9 mouse cellular contexts compared by ENCODE assay signal in genomic region chr19:8984255-8984868, GRCm38 (mm10). TPM values are rescaled to one million over a fixed set of nuclear protein-coding genes. Genes with fewer than 3 reads are reported as not detected.
DNase-seq lines count a peak whose midpoint lies in the region; ATAC-seq lines count a peak whose summit lies in the region.
"Had no signal": no experiment of that assay in that cellular context is flagged by ENCODE, and none has a peak within 500 bp of the region (broad histone marks: within the 10 kb centered on the region; RNA-seq: fewer than 3 reads in every experiment).

No protein-coding gene starts in this region.

- no peak overlapping the region for H3K9ac ChIP-seq in neural tube, embryonic 11.5 days (ENCODE audit: low read length)
- H3K9ac ChIP-seq in hindbrain, embryonic 13.5 days, result peak overlapping the region; percentile 21; the same call in 1 of the 2 replicates
- peak overlapping the region; percentile 21; the same call in 1 of the 2 replicates for H3K9ac ChIP-seq in lung, embryonic 16.5 days (ENCODE audit: low read length)

- H3K4me2 ChIP-seq in neural tube, embryonic 11.5 days (ENCODE audit: low read depth), result 0 out of 2 replicates have a peak overlapping the region, but pooled peaks have one; percentile 1
- H3K4me2 ChIP-seq in hindbrain, embryonic 13.5 days, result peak overlapping the region; percentile 37
- no peak overlapping the region; the same call in 1 of the 2 replicates for H3K4me2 ChIP-seq in lung, embryonic 16.5 days (ENCODE audit: low read depth, low read length)

- no peak overlapping the region for H3K27ac ChIP-seq in neural tube, embryonic 11.5 days (ENCODE audit: low read depth, low read length)
- peak overlapping the region; percentile 70 for H3K27ac ChIP-seq in hindbrain, embryonic 13.5 days
- peak overlapping the region; percentile 45; the same call in 1 of the 2 replicates for H3K27ac ChIP-seq in lung, embryonic 16.5 days (ENCODE audit: low read length)

- DNase-seq in neural tube, embryonic 11.5 days (ENCODE audit: low spot score), result peak; percentile 72
- no peak for DNase-seq in neural tube, embryonic 10.5 days (ENCODE audit: extremely low spot score, low spot score)
- DNase-seq in adrenal gland, postnatal 36 days, result peak; percentile 63 to 76
- DNase-seq in forelimb bud, embryonic 11.5 days (ENCODE audit: low read depth, low spot score), result peak; percentile 76
- DNase-seq in retina, embryonic 14.5 days (ENCODE audit: low spot score), result peak; percentile 81
- DNase-seq in c-Kit-positive CD71-positive TER-119-positive erythroid progenitor cells, embryonic 14.5 days (ENCODE audit: low spot score), result no peak

- no peak overlapping the region for H3K4me3 ChIP-seq in neural tube, embryonic 11.5 days (ENCODE audit: low read depth, low read length)
- H3K4me3 ChIP-seq in hindbrain, embryonic 13.5 days, result no peak overlapping the region
- H3K4me3 ChIP-seq in lung, embryonic 16.5 days (ENCODE audit: low read length), result no peak overlapping the region
- H3K4me3 ChIP-seq: erythroblast, embryonic 14.5 days had no signal

- 13% methylated on average over 7 of the region's 7 CpGs for WGBS in neural tube, embryonic 11.5 days
- 5% methylated on average over 7 of the region's 7 CpGs for WGBS in hindbrain, embryonic 13.5 days
- WGBS in lung, embryonic 16.5 days, result 12% methylated on average over 7 of the region's 7 CpGs

- H3K27me3 ChIP-seq in neural tube, embryonic 11.5 days (ENCODE audit: control insufficient read depth, insufficient read depth, low read length), result peaks cover 17% of the 10 kb centered on the region
- peaks cover 23% of the 10 kb centered on the region for H3K27me3 ChIP-seq in hindbrain, embryonic 13.5 days
- H3K27me3 ChIP-seq in lung, embryonic 16.5 days (ENCODE audit: control insufficient read depth, insufficient read depth, low read depth, low read length), result no peaks in the 10 kb centered on the region

- no peaks in the 10 kb centered on the region for H3K36me3 ChIP-seq in neural tube, embryonic 11.5 days (ENCODE audit: control insufficient read depth, insufficient read depth, low read length)
- H3K36me3 ChIP-seq in hindbrain, embryonic 13.5 days, result peaks cover 25% of the 10 kb centered on the region
- peaks cover 4% of the 10 kb centered on the region for H3K36me3 ChIP-seq in lung, embryonic 16.5 days (ENCODE audit: control insufficient read depth, insufficient read depth, low read length)

- peak; percentile 42 for ATAC-seq in neural tube, embryonic 11.5 days (ENCODE audit: insufficient read depth, low FRiP score, low TSS enrichment)
- peak; percentile 74 for ATAC-seq in hindbrain, embryonic 13.5 days (ENCODE audit: low FRiP score)
- no peak for ATAC-seq in lung, embryonic 16.5 days (ENCODE audit: low read depth)

- peaks cover 16% of the 10 kb centered on the region for H3K4me1 ChIP-seq in neural tube, embryonic 11.5 days (ENCODE audit: control insufficient read depth, insufficient read depth, low read length)
- peaks cover 71% of the 10 kb centered on the region for H3K4me1 ChIP-seq in hindbrain, embryonic 13.5 days (replicated peaks)
- peaks cover 55% of the 10 kb centered on the region for H3K4me1 ChIP-seq in lung, embryonic 16.5 days (replicated peaks; ENCODE audit: control insufficient read depth, insufficient read depth, low read length)

- no peaks in the 10 kb centered on the region for H3K9me3 ChIP-seq in neural tube, embryonic 11.5 days (ENCODE audit: control insufficient read depth, low read length)
- no peaks in the 10 kb centered on the region for H3K9me3 ChIP-seq in hindbrain, embryonic 13.5 days
- H3K9me3 ChIP-seq in lung, embryonic 16.5 days (ENCODE audit: control insufficient read depth, low read length), result no peaks in the 10 kb centered on the region

RNA-seq across cellular contexts. Expression of gene Ahnak, which starts 4.7 kb away (rescaled TPM):
- polyA plus RNA-seq in neural tube, embryonic 11.5 days (2014; fragmentation: Nextera tagmentation; extraction: Ambion mirVana), result 4.4 and 4.5 TPM in 2 replicates
- total RNA-seq in adrenal gland, postnatal 36 days (2021), result 100 to 1,000 TPM; 114 to 197 TPM
- polyA plus RNA-seq in hindbrain, embryonic 13.5 days (2015; fragmentation: Nextera tagmentation; extraction: Ambion mirVana), result 5.7 and 6.4 TPM in 2 replicates
- 30.5 and 31.0 TPM in 2 replicates for polyA plus RNA-seq in lung, embryonic 16.5 days (2015; fragmentation: Nextera tagmentation; extraction: Ambion mirVana)

RNA-seq across cellular contexts. Expression of gene Eef1g, which starts 17.5 kb away (rescaled TPM):
- 468 and 469 TPM in 2 replicates for polyA plus RNA-seq in neural tube, embryonic 11.5 days (2014; fragmentation: Nextera tagmentation; extraction: Ambion mirVana)
- total RNA-seq in adrenal gland, postnatal 36 days (2021), result 100 to 1,000 TPM; 331 to 363 TPM
- polyA plus RNA-seq in hindbrain, embryonic 13.5 days (2015; fragmentation: Nextera tagmentation; extraction: Ambion mirVana), result 344 and 348 TPM in 2 replicates
- 366 TPM in 2 replicates for polyA plus RNA-seq in lung, embryonic 16.5 days (2015; fragmentation: Nextera tagmentation; extraction: Ambion mirVana)

RNA-seq across cellular contexts. Expression of gene Tut1, which starts 30.7 kb away (rescaled TPM):
- 30.2 and 36.3 TPM in 2 replicates for polyA plus RNA-seq in neural tube, embryonic 11.5 days (2014; fragmentation: Nextera tagmentation; extraction: Ambion mirVana)
- total RNA-seq in adrenal gland, postnatal 36 days (2021), result 10 to 100 TPM; 20.7 to 24.4 TPM
- polyA plus RNA-seq in hindbrain, embryonic 13.5 days (2015; fragmentation: Nextera tagmentation; extraction: Ambion mirVana), result 29.4 and 31.1 TPM in 2 replicates
- 27.5 and 28.9 TPM in 2 replicates for polyA plus RNA-seq in lung, embryonic 16.5 days (2015; fragmentation: Nextera tagmentation; extraction: Ambion mirVana)

RNA-seq across cellular contexts. Expression of gene Mta2, which starts 42.7 kb away (rescaled TPM):
- 55.6 and 57.5 TPM in 2 replicates for polyA plus RNA-seq in neural tube, embryonic 11.5 days (2014; fragmentation: Nextera tagmentation; extraction: Ambion mirVana)
- 10 to 100 TPM; 88.0 to 88.6 TPM for total RNA-seq in adrenal gland, postnatal 36 days (2021)
- 133 and 137 TPM in 2 replicates for polyA plus RNA-seq in hindbrain, embryonic 13.5 days (2015; fragmentation: Nextera tagmentation; extraction: Ambion mirVana)
- polyA plus RNA-seq in lung, embryonic 16.5 days (2015; fragmentation: Nextera tagmentation; extraction: Ambion mirVana), result 149 and 164 TPM in 2 replicates

RNA-seq across cellular contexts. Expression of gene Eml3, which starts 55.0 kb away (rescaled TPM):
- polyA plus RNA-seq in neural tube, embryonic 11.5 days (2014; fragmentation: Nextera tagmentation; extraction: Ambion mirVana), result 7.9 and 9.3 TPM in 2 replicates
- total RNA-seq in adrenal gland, postnatal 36 days (2021), result 10 to 100 TPM; 46.9 to 59.1 TPM
- 9.4 and 11.3 TPM in 2 replicates for polyA plus RNA-seq in hindbrain, embryonic 13.5 days (2015; fragmentation: Nextera tagmentation; extraction: Ambion mirVana)
- polyA plus RNA-seq in lung, embryonic 16.5 days (2015; fragmentation: Nextera tagmentation; extraction: Ambion mirVana), result 31.0 and 32.2 TPM in 2 replicates

Comparison
In these comparisons a context has a peak if more than half of its experiments do, and no peak if none do; other contexts are left out.
1. DNase-seq: peak in neural tube, embryonic 11.5 days (single experiment), adrenal gland, postnatal 36 days (2 of 2), forelimb bud, embryonic 11.5 days (single experiment) and retina, embryonic 14.5 days (single experiment); none in neural tube, embryonic 10.5 days (single experiment) and c-Kit-positive CD71-positive TER-119-positive erythroid progenitor cells, embryonic 14.5 days (single experiment).